Mouse (Mus musculus) embryonic facial prominence, embryonic 14.5 days (tissue): ENCODE results near the gene Uckl1. TPM values are rescaled to one million over a fixed set of nuclear protein-coding genes. Genes with fewer than 3 reads are reported as not detected.
A peak's percentile ranks its signal among the peaks of the same experiment; 100 is the strongest.

Source experiments
- ATAC-seq: fragments of 200-750 bp; cut with Nextera tagmentation; 2 replicates; pipeline ENCODE4 v1.8.0; 2017; ENCODE audit warnings: low read depth, moderate number of reproducible peaks, moderate TSS enrichment
- DNase-seq: peaks from one replicate; pipeline ENCODE4 v3.0.0-alpha.2; 2015; ENCODE audit warnings: low spot score
- H3K27ac ChIP-seq: fragments of 300-500 bp; sonication (generic); replicated peaks from 2 replicates; pipeline ENCODE4 v1.5.1; 2014; ENCODE audit warnings: low read depth, mild to moderate bottlenecking, low read length, moderate library complexity
- H3K27me3 ChIP-seq: fragments of 300-500 bp; sonication (generic); replicated peaks from 2 replicates; pipeline ENCODE4 v1.6.1; 2014; ENCODE audit warnings: low read length; ENCODE audit not compliant: control insufficient read depth, insufficient read depth
- H3K36me3 ChIP-seq: fragments of 300-500 bp; sonication (generic); 2 replicates; pipeline ENCODE4 v1.6.1; 2014; ENCODE audit warnings: low read length, mixed read lengths; ENCODE audit not compliant: control insufficient read depth, insufficient read depth
- H3K4me1 ChIP-seq: fragments of 300-500 bp; sonication (generic); 2 replicates; pipeline ENCODE4 v1.6.1; 2014; ENCODE audit warnings: antibody characterized with exemption, low read length; ENCODE audit not compliant: control insufficient read depth, insufficient read depth
- H3K4me2 ChIP-seq: fragments of 300-500 bp; sonication (generic); 2 replicates; pipeline ENCODE4 v1.6.1; 2014; ENCODE audit warnings: low read depth, mild to moderate bottlenecking, low read length, moderate library complexity, mixed read lengths
- H3K4me3 ChIP-seq: fragments of 300-500 bp; sonication (generic); 2 replicates; pipeline ENCODE4 v1.5.1; 2014; ENCODE audit warnings: low read depth, mild to moderate bottlenecking, low read length
- H3K9ac ChIP-seq: fragments of 300-500 bp; sonication (generic); 2 replicates; pipeline ENCODE4 v1.6.1; 2014; ENCODE audit warnings: low read depth, mild to moderate bottlenecking, low read length, moderate library complexity, mixed read lengths
- H3K9me3 ChIP-seq: fragments of 300-500 bp; sonication (generic); 2 replicates; pipeline ENCODE4 v1.6.1; 2016; ENCODE audit warnings: low read length; ENCODE audit not compliant: control insufficient read depth
- WGBS: fragments of 180-500 bp; shearing (Covaris S2); extraction: QIAGEN DNeasy Blood & Tissue Kit; methylation state at CpG from one replicate; pipeline ENCODE4 v1.1.7; 2014; 5-methylcytosine and 5-hydroxymethylcytosine counted together
- polyA plus RNA-seq: library from polyadenylated mRNA; unstranded; fragments of >200 nt; fragmentation: Nextera tagmentation; extraction: Ambion mirVana; gene quantifications from 2 replicates; pipeline ENCODE4 v1.2.1, GENCODE M21; 2014

The Uckl1 gene
- polyA plus RNA-seq = 45.2 and 49.3 TPM in 2 replicates

- Histone ChIP-seq H3K27me3 (no peaks in the 10 kb centered on the region), H3K4me2 (no peak within 1 kb of the TSS), H3K9me3 (no peaks in the 10 kb centered on the region), H3K27ac (no peak within 1 kb of the TSS), H3K4me1 (peaks cover 10% of the 10 kb centered on the region), H3K36me3 (peaks cover 61% of the 10 kb centered on the region), H3K9ac (no peak within 1 kb of the TSS), H3K4me3 (no peak within 1 kb of the TSS)
- ATAC-seq = no peak
- 92% methylated on average over 4 of the region's 4 CpGs for WGBS
- DNase-seq = no peak
Observed at GRCm38 (mm10) chr2:181584411-181584942, at the start of gene Uckl1. Gene Uckl1, minus strand, starts transcription at chr2:181584892.

GRCm38 (mm10) chr2:181632624-181633023 is 47.9 kb upstream of the Uckl1 start:
- no peak for DNase-seq
- Histone ChIP-seq H3K36me3 (peaks cover 66% of the 10 kb centered on the region), H3K27ac (no peak overlapping the region), H3K4me3 (no peak overlapping the region), H3K4me1 (no peaks in the 10 kb centered on the region), H3K9ac (no peak overlapping the region), H3K27me3 (no peaks in the 10 kb centered on the region), H3K4me2 (no peak overlapping the region), H3K9me3 (no peaks in the 10 kb centered on the region)
- no peak for ATAC-seq
- WGBS = 95% methylated on average over 6 of the region's 6 CpGs

- H3K27me3 ChIP-seq = no peaks in the 10 kb centered on the region
- no peak overlapping the region for H3K4me2 ChIP-seq
- H3K9ac ChIP-seq = no peak overlapping the region
- H3K4me1 ChIP-seq = no peaks in the 10 kb centered on the region
- DNase-seq (no peak), ATAC-seq (no peak)
- H3K27ac ChIP-seq = no peak overlapping the region
- H3K4me3 ChIP-seq = no peak overlapping the region
- peaks cover 59% of the 10 kb centered on the region for H3K36me3 ChIP-seq
- no peaks in the 10 kb centered on the region for H3K9me3 ChIP-seq
Observed at GRCm38 (mm10) chr2:181628471-181628870, 43.8 kb upstream of the Uckl1 start.

GRCm38 (mm10) chr2:181623401-181623800 is 38.7 kb upstream of the Uckl1 start:
- H3K4me2 ChIP-seq = no peak overlapping the region
- H3K9ac ChIP-seq = no peak overlapping the region
- H3K36me3 ChIP-seq = peaks cover 68% of the 10 kb centered on the region
- H3K4me3 ChIP-seq = no peak overlapping the region
- no peaks in the 10 kb centered on the region for H3K4me1 ChIP-seq
- DNase-seq = peak; percentile 12
- H3K27ac ChIP-seq = no peak overlapping the region
- H3K9me3 ChIP-seq = no peaks in the 10 kb centered on the region
- ATAC-seq = no peak
- no peaks in the 10 kb centered on the region for H3K27me3 ChIP-seq

- Histone ChIP-seq H3K27ac (no peak overlapping the region), H3K9me3 (no peaks in the 10 kb centered on the region), H3K27me3 (no peaks in the 10 kb centered on the region), H3K36me3 (peaks cover 63% of the 10 kb centered on the region), H3K9ac (no peak overlapping the region), H3K4me1 (no peaks in the 10 kb centered on the region), H3K4me2 (no peak overlapping the region), H3K4me3 (no peak overlapping the region)
- DNase-seq = no peak
- WGBS = 88% methylated on average over 5 of the region's 5 CpGs
- ATAC-seq = no peak
Observed at GRCm38 (mm10) chr2:181618761-181619495, 34.2 kb upstream of the Uckl1 start.

GRCm38 (mm10) chr2:181602367-181602766 is 17.7 kb upstream of the Uckl1 start:
- WGBS = 83% methylated on average over 4 of the region's 4 CpGs
- no peak for DNase-seq

GRCm38 (mm10) chr2:181601751-181602145 is 17.1 kb upstream of the Uckl1 start:
- Histone ChIP-seq H3K27ac (peak overlapping the region; percentile 80), H3K36me3 (no peaks in the 10 kb centered on the region), H3K27me3 (peaks cover 26% of the 10 kb centered on the region), H3K9me3 (no peaks in the 10 kb centered on the region), H3K4me3 (peak overlapping the region; percentile 76), H3K9ac (peak overlapping the region; percentile 90), H3K4me2 (peak overlapping the region; percentile 75), H3K4me1 (peaks cover 9% of the 10 kb centered on the region)
- ATAC-seq = no peak
- DNase-seq = no peak
- 25% methylated on average over 10 of the region's 10 CpGs for WGBS

More at GRCm38 (mm10) chr2:181602367-181602766, 17.7 kb upstream of the Uckl1 start:
- Histone ChIP-seq H3K4me1 (peaks cover 9% of the 10 kb centered on the region), H3K4me3 (peak overlapping the region; percentile 76), H3K9ac (no peak overlapping the region), H3K27me3 (peaks cover 21% of the 10 kb centered on the region), H3K9me3 (no peaks in the 10 kb centered on the region), H3K36me3 (no peaks in the 10 kb centered on the region), H3K27ac (no peak overlapping the region), H3K4me2 (peak overlapping the region; percentile 75)
- ATAC-seq = no peak

GRCm38 (mm10) chr2:181600828-181601750 is 16.4 kb upstream of the Uckl1 start:
- ATAC-seq (peak; percentile 94), DNase-seq (peak; percentile 98)
- WGBS = under 1% methylated on average over 56 of the region's 57 CpGs
- Histone ChIP-seq H3K36me3 (no peaks in the 10 kb centered on the region), H3K27ac (peak overlapping the region; percentile 80), H3K27me3 (peaks cover 26% of the 10 kb centered on the region), H3K4me3 (peak overlapping the region; percentile 76), H3K9ac (peak overlapping the region; percentile 90), H3K4me2 (peak overlapping the region; percentile 75), H3K4me1 (peaks cover 9% of the 10 kb centered on the region), H3K9me3 (no peaks in the 10 kb centered on the region)
